Mouse (Mus musculus) hindbrain, embryonic 10.5 days (tissue): ENCODE measurements around the gene Spaar. TPM values are rescaled to one million over a fixed set of nuclear protein-coding genes. Genes with fewer than 3 reads are reported as not detected.
"Not testable (repeated sequence)": the region's sequence is repeated elsewhere in the genome, so short reads cannot be mapped to it uniquely, and the experiment has no call there.

Source experiments
- DNase-seq: peaks from one replicate; pipeline ENCODE4 v3.0.0-alpha.2; 2017; ENCODE audit warnings: low spot score
- H3K27ac ChIP-seq: fragments of 300-500 bp; sonication (generic); 2 replicates; pipeline ENCODE4 v1.5.1; 2016; ENCODE audit warnings: mild to moderate bottlenecking, moderate library complexity
- H3K27me3 ChIP-seq: fragments of 300-500 bp; sonication (generic); 2 replicates; pipeline ENCODE4 v1.6.1; 2016; ENCODE audit warnings: mild to moderate bottlenecking; ENCODE audit not compliant: poor library complexity, insufficient read depth, severe bottlenecking
- H3K36me3 ChIP-seq: fragments of 300-500 bp; sonication (generic); 2 replicates; pipeline ENCODE4 v1.6.1; 2016; ENCODE audit warnings: mild to moderate bottlenecking, moderate library complexity
- H3K4me1 ChIP-seq: fragments of 300-500 bp; sonication (generic); replicated peaks from 2 replicates; pipeline ENCODE4 v1.6.1; 2016; ENCODE audit warnings: mild to moderate bottlenecking
- H3K4me3 ChIP-seq: fragments of 300-500 bp; sonication (generic); 2 replicates; pipeline ENCODE4 v1.5.1; 2016; ENCODE audit warnings: mild to moderate bottlenecking, moderate library complexity
- H3K9me3 ChIP-seq: fragments of 300-500 bp; sonication (generic); 2 replicates; pipeline ENCODE4 v1.6.1; 2016; ENCODE audit warnings: mild to moderate bottlenecking, moderate library complexity
- WGBS: fragments of 180-500 bp; shearing (Covaris S2); methylation state at CpG from one replicate; pipeline ENCODE4 v1.1.7; 2016; 5-methylcytosine and 5-hydroxymethylcytosine counted together
- polyA plus RNA-seq: library from polyadenylated mRNA; unstranded; fragments of >200 nt; fragmentation: Nextera tagmentation; extraction: Ambion mirVana; gene quantifications from 2 replicates; pipeline ENCODE4 v1.2.1, GENCODE M21; 2016

Spaar gene
- polyA plus RNA-seq, 1 experiment from 2014 or later: not detected

DNA sequence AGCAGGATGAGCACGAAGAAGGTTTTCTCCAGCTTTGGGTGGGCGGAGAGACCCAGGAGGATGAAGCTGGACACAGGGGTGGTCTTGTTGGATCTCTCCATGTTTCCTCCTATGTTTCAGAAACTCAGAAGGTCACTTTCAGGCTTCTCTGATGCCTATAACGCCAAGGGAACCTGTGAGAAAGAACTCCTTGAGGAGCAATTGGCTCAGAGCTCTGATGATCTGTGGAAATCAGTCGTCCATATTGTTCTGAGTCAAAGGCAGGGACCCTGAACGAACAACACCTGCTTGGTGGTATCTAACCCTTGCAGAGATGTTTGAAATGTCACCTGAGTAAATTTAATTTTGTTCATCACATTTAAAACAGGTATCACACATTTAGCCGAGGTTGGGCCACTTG, 41.1 kb downstream of the Spaar start, which contains the start of gene Olfr159:
Olfr159 (minus strand) TSS at position 101 of the 400 bp plus-strand sequence.
- Histone ChIP-seq H3K4me1 (no peaks in the 10 kb centered on the region), H3K27me3 (no peaks in the 10 kb centered on the region), H3K36me3 (no peaks in the 10 kb centered on the region), H3K27ac (no peak within 1 kb of the TSS), H3K9me3 (no peaks in the 10 kb centered on the region), H3K4me3 (no peak within 1 kb of the TSS)
- no peak for DNase-seq
- 84% methylated on average over 6 of the region's 6 CpGs for WGBS

DNA sequence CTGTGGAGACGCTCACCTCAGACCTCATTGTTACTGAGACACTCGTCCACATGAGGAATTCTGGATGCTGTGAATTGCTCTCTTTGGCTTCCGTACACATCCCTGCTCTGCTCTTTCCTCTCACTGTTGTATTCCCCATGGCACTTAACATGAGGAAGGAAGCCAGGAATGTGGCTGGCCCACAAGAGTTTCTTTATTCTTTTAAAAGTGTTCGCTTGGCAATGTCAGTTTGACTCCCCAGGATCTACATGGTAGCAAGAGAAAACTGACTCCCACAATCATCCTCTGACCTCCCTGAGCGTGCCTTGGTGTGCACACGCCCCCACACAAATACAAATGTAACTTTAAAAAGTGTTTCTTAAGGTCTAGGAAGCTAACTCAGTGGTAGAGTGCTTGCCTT, 41.8 kb downstream of the Spaar start:
- Histone ChIP-seq H3K36me3 (no peaks in the 10 kb centered on the region), H3K4me1 (no peaks in the 10 kb centered on the region), H3K27me3 (no peaks in the 10 kb centered on the region), H3K4me3 (no peak overlapping the region), H3K9me3 (no peaks in the 10 kb centered on the region), H3K27ac (no peak overlapping the region)
- no peak for DNase-seq
- WGBS: 63% methylated on average over 6 of the region's 6 CpGs

DNA sequence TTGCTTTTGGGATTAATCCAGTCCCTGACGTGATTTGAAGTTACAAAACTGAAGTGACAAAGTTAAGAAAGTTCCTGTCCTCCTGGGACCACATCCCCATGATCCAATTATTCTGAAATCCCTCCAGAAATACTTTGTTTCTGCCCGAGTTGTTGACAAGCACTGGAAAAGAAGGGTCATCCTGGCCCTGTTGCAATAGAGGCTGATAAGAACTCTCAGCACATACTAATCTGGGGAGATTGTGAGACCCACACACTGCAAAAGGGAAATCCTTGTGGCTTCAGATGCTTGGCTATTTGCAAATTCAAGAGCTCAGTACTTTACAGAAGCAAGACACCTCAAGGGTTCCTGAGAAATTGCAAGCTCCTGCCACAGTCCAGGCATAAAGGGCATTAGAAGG, 42.5 kb downstream of the Spaar start:
- Histone ChIP-seq H3K36me3 (no peaks in the 10 kb centered on the region), H3K27ac (no peak overlapping the region), H3K27me3 (no peaks in the 10 kb centered on the region), H3K4me3 (no peak overlapping the region), H3K9me3 (no peaks in the 10 kb centered on the region), H3K4me1 (no peaks in the 10 kb centered on the region)
- WGBS: 54% methylated on average over 2 of the region's 2 CpGs
- DNase-seq: no peak

DNA sequence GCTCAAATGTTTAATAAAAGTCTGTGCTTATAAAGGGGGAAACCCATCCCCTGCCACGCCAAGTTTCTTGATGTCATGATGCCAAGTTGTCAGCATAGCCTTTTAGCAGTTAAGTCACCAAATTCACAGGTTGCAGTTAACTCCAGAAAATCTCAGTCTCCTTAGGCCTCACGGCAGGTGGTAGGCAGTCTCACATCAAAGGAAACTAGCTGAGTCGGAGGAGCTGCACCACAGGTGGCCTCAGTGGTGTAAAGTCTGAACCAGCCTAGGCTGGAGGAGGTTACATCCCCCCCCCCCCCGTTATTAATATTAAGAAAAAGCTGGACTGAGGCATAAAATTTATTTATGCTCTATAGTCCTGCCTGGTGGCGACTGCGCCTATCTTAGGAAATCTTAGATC, 65.5 kb downstream of the Spaar start:
- Histone ChIP-seq H3K4me1 (no peaks in the 10 kb centered on the region), H3K9me3 (no peaks in the 10 kb centered on the region), H3K36me3 (no peaks in the 10 kb centered on the region), H3K27me3 (no peaks in the 10 kb centered on the region), H3K27ac (no peak overlapping the region), H3K4me3 (no peak overlapping the region)
- no peak for DNase-seq
- 77% methylated on average over 6 of the region's 6 CpGs for WGBS

DNA sequence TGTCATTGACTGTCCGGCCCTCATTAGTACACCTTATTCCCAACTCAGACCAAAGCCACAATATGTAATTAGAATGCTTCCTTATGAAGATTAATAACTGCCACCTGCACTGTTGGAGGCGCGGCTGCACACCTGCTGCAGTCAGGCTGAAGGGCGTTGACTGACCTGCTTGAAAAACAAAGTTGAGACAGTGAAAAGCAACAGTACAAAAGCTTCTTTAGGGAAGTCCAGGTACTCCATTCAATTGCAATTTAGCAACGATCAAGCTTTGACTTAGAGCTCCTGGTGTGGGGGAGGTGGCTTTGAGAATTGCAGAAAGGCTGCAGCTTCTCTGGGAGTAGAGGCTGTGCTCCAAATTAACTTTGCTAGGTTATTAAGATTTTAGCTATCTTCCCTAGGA, 66.0 kb downstream of the Spaar start:
- not testable (repeated sequence) for H3K4me1 ChIP-seq, H3K27ac ChIP-seq, H3K36me3 ChIP-seq, H3K27me3 ChIP-seq, DNase-seq, H3K9me3 ChIP-seq, H3K4me3 ChIP-seq
- WGBS: 88% methylated on average over 5 of the region's 5 CpGs

DNA sequence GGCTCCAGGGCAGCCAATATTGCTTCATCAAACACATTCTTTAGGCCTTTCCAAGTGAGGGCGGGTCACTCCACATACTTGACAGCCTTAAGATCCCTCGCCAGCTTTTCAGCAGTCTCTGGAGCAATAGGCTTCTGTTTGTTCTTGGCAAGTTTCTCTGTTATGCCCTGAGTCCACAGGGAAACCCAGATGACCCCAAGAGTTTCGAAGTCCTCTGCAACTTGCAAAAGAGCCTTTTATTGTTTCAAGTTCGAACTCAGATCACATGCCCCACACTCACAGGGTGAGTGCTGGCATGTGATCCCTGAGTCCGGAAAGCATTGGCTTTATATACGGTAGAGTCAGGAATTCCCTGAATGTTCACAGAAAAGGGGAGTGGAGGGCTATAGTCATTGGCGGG, 69.1 kb downstream of the Spaar start:
- no peak for DNase-seq
- WGBS: 84% methylated on average over 7 of the region's 7 CpGs
- Histone ChIP-seq H3K27me3 (no peaks in the 10 kb centered on the region), H3K4me3 (no peak overlapping the region), H3K4me1 (no peaks in the 10 kb centered on the region), H3K27ac (no peak overlapping the region), H3K9me3 (peaks cover 8% of the 10 kb centered on the region; the same call in 1 of the 2 replicates), H3K36me3 (no peaks in the 10 kb centered on the region)

Other genes starting within 250 kb of the Spaar start
- gene Sit1, start 246.3 kb upstream of the Spaar start, polyA plus RNA-seq: not detected in 2 replicates
- gene Ccdc107, start 237.1 kb upstream of the Spaar start, polyA plus RNA-seq: 45.2 and 50.9 TPM in 2 replicates
- 47.2 and 50.5 TPM in 2 replicates for gene Arhgef39, start 230.3 kb upstream of the Spaar start, polyA plus RNA-seq
- 0.76 and 0.93 TPM in 2 replicates for gene Car9, start 223.1 kb upstream of the Spaar start, polyA plus RNA-seq
- 55.9 and 65.7 TPM in 2 replicates for gene Tpm2, start 206.3 kb upstream of the Spaar start, polyA plus RNA-seq
- 40.7 and 53.3 TPM in 2 replicates for gene Creb3, start 167.7 kb upstream of the Spaar start, polyA plus RNA-seq
- gene Tln1, start 167.3 kb upstream of the Spaar start, polyA plus RNA-seq: 52.8 and 58.9 TPM in 2 replicates
- gene Rgp1, start 151.3 kb upstream of the Spaar start, polyA plus RNA-seq: 20.3 and 25.6 TPM in 2 replicates
- gene Gba2, start 151.2 kb upstream of the Spaar start, polyA plus RNA-seq: 28.0 and 36.3 TPM in 2 replicates
- 0.88 and 1.0 TPM in 2 replicates for gene Msmp, start 145.5 kb upstream of the Spaar start, polyA plus RNA-seq
- 22.4 and 26.5 TPM in 2 replicates for gene Npr2, start 98.1 kb upstream of the Spaar start, polyA plus RNA-seq
- gene Spag8, start 76.4 kb upstream of the Spaar start, polyA plus RNA-seq: 5.2 and 10.0 TPM in 2 replicates
- gene Hint2, start 73.6 kb upstream of the Spaar start, polyA plus RNA-seq: 76.4 and 82.0 TPM in 2 replicates
- gene Tmem8b, start 61.1 kb upstream of the Spaar start, polyA plus RNA-seq: 5.2 and 9.4 TPM in 2 replicates
- gene Fam221b, start 60.9 kb upstream of the Spaar start, polyA plus RNA-seq: 1.8 and 2.4 TPM in 2 replicates
- not detected in 2 replicates for gene Olfr70, start 29.2 kb upstream of the Spaar start, polyA plus RNA-seq
- not detected in 2 replicates for gene Olfr71, start 19.8 kb upstream of the Spaar start, polyA plus RNA-seq
- gene Hrct1, start 2.8 kb upstream of the Spaar start, polyA plus RNA-seq: 0.25 and 0.44 TPM in 2 replicates
- not detected in 2 replicates for gene Olfr159, start 41.0 kb downstream of the Spaar start, polyA plus RNA-seq
- gene Olfr156, start 93.9 kb downstream of the Spaar start, polyA plus RNA-seq: not detected in 2 replicates
- gene Olfr157, start 110.2 kb downstream of the Spaar start, polyA plus RNA-seq: not detected in 2 replicates
- gene Olfr155, start 121.5 kb downstream of the Spaar start, polyA plus RNA-seq: not detected in 2 replicates
- 11.4 and 11.9 TPM in 2 replicates for gene Reck, start 145.5 kb downstream of the Spaar start, polyA plus RNA-seq
- 70.2 and 84.9 TPM in 2 replicates for gene Glipr2, start 227.4 kb downstream of the Spaar start, polyA plus RNA-seq